Mouse (Mus musculus): Measurements from ENCODE around the gene Csf1.

Csf1 gene

DNA sequence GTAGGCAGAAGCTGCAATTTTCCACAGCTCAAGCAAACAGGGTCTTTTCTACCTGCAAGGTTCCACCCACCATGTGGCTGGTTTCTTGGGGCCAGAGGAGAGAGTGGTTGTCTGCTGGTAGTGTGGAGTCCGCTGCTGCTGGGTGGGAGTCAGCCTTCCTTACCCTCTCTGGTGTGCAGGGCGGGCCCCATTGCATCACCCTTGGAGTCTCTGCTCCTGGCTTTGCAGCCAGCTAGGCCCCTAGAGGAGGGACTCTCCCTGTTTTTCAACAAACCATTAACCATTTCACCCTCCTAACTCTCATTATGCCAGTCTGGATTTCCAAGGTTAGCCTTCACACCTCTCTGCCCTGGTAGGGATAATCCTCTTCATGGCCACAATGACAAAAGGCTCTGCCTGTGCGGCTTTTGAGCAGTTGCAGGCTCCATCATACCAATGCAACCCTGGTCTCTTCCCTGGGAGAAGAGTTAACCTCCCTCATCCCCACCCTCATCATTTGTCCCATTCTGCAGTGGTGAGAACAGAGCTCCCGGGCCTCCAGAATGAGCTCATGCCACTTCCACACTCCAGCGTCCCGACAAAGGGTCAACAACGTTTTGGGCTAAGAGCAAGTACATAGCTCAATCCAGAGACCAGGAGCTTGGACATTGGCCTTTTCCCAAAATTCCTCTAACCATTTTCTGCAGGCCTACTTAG, 56.4 kb downstream of the Csf1 start:
- no peak for DNase-seq (ENCODE audit: low spot score)

DNA sequence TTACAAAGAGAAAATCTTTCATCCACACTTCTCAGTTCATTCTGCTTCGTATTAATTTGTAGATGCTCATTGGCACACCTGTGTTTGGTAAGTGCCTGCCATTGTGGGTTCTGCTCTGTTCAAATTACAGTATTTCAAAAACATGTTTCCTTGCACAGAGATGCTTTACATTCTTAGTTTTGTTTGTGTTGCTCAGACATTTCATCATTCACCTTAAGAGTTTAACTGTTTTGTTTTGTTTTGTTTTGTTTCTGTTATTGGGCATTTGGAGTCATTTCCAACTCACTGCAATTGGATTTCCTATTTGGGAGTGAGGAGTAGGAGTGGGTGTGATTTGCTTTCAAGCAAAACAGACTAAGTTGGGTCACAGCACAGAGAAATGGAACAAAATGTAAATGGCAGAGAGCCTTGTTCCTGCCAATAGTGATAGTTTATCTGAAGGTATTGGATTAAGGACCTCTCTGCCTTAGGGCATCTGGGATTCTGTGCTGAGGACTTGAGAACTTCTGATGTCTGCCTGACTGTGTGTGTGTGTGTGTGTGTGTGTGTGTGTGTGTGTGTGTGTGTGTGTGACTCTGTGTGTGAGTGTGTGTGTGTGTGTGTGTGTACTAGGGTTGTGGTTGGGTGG, 58.4 kb downstream of the Csf1 start:
- DNase-seq (ENCODE audit: low spot score) = no peak

GRCm38 (mm10) chr3:107700625-107701024, 59.6 kb downstream of the Csf1 start:
- no peak for DNase-seq (ENCODE audit: low spot score)

- DNase-seq (ENCODE audit: low spot score) = no peak
These were observed 63.4 kb downstream of the Csf1 start for GRCm38 (mm10) chr3:107696910-107697309.

- DNase-seq (ENCODE audit: low spot score) = peak; percentile 99
These were observed 64.1 kb downstream of the Csf1 start, which contains the start of gene Ahcyl1 for GRCm38 (mm10) chr3:107695948-107696881. TSS of gene Ahcyl1 (minus strand) at chr3:107696560.

DNA sequence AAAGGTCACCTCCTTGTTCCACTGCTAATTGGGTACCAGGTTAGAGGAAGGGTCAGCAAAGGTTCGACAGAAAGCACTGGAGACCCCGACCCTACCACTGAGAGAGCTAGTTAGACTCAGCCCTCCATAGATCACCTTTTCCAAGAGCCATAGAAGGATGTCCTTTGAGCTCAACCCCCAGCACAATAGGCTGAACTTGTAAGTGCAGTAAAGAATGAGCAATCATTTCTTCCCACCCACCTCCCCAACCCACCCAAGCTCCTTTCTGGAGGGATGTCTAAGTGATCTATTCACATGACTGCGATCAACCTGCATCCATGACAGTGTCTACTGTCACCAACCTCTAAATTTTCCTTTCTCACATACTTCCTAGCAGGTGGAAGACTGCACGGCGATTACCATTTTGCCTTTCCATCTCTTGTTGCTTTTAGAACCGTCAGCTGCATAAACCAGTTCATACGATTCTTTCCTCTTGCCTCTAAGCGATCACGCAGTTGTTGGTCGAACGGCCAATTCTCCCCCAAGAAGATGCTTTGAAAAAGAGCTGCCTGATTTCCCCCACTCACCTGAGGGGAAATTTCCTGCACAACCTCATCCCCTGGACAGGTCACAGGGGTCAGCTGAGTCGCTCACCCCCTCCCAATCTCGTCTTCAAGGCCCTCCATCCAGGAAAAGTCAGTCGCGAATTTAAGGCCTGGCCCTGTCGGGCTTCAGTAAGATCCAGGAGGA, 64.9 kb downstream of the Csf1 start:
- no peak for DNase-seq (ENCODE audit: low spot score)

DNA sequence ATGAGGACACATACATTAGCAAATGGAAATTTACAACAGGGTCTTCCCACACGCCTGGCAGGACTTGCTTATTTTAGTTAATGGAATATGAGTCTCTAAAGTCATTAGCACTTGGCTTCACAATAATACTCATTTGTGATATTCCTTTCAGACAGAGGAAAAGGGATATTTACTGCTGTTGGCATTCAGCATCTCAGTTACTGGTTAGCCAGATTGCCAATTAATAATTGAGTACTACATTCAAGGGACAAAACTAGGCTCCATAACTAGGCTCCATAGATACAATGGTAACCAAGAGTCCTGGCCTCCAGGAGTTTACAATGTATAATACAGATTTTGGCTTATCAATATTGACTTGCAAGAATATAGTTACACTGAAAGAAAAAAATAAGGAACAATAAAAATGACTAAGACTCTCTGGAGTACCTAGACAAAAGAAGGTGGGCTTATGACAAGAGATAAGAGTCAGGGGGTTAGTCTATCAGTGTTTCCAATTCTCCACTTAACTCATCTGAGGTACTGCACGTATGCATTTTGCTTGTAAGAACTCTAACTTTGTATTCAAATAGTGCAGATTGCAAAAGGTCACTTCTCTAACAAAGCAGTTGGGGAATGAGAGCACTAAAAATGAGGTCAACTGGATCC, 65.9 kb downstream of the Csf1 start:
- no peak for DNase-seq (ENCODE audit: low spot score)
